In the genomic region with DNA sequence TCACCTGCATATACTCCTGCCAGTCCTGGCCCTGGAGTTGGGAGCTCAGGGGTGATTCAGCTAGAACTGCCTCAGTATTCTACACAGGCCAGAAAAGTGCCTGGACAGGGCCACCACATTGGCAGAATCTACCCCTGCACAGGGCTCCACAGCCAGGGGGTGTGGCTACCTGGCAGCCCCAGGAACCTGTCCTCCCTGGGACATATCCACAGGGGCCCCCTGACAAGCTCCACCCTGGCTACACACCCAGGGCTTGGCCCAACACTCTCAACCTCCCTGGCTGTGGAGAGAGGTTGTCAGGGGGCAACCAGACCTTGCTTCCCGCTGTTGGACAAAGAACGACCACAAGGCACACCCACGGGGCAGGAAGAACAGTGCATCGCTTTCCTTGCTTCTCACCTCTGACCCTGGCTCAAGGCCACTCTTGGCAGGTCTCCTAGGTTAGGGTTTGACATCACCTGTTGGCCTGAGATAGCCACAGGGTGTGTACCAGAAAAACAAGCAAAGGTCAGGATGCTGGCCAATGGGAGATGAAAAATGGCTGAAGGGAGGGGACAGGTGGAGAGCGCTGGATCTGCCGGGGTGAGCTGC, we compare ENCODE assay signal across 26 mouse cellular contexts. TPM values are rescaled to one million over a fixed set of nuclear protein-coding genes. Genes with fewer than 3 reads are reported as not detected.
DNase-seq lines count a peak whose midpoint lies in the region; ATAC-seq and TF ChIP-seq lines count a peak whose summit lies in the region.
"Had no signal": no experiment of that assay in that cellular context is flagged by ENCODE, and none has a peak within 500 bp of the region (broad histone marks: within the 10 kb centered on the region; RNA-seq: fewer than 3 reads in every experiment).

No protein-coding gene starts in this region.

- 52% methylated on average over 6 of the region's 6 CpGs for WGBS in liver, adult 2 months
- 67% methylated on average over 6 of the region's 6 CpGs for WGBS in liver, embryonic 12.5 days (ENCODE audit: insufficient replicate concordance)
- 75% methylated on average over 6 of the region's 6 CpGs for WGBS in stomach, embryonic 14.5 days
- WGBS in midbrain, embryonic 11.5 days, result 87% methylated on average over 6 of the region's 6 CpGs

- no peaks in the 10 kb centered on the region for H3K9me3 ChIP-seq in liver, embryonic 12.5 days (replicated peaks)
- no peaks in the 10 kb centered on the region for H3K9me3 ChIP-seq in stomach, embryonic 14.5 days (ENCODE audit: control insufficient read depth, low read depth, low read length)
- no peaks in the 10 kb centered on the region for H3K9me3 ChIP-seq in midbrain, embryonic 11.5 days (ENCODE audit: control insufficient read depth, low read length)
- H3K9me3 ChIP-seq: embryonic facial prominence, embryonic 15.5 days; liver, embryonic 13.5 days had no signal

- TF ChIP-seq CTCF in liver, adult 2 months (IDR thresholded peaks at IDR 0.05; ENCODE audit: low read depth, low read length), result no peak

- H3K27ac ChIP-seq in liver, adult 2 months (replicated peaks; ENCODE audit: insufficient read depth, low read depth, low read length), result no peak overlapping the region
- H3K27ac ChIP-seq in liver, embryonic 12.5 days, result no peak overlapping the region
- H3K27ac ChIP-seq in stomach, embryonic 14.5 days (ENCODE audit: low read length), result no peak overlapping the region
- H3K27ac ChIP-seq in midbrain, embryonic 11.5 days (ENCODE audit: low read depth, low read length), result no peak overlapping the region
- H3K27ac ChIP-seq: embryonic facial prominence, embryonic 15.5 days; forebrain, embryonic 13.5 days; hindbrain, embryonic 14.5 days; kidney, postnatal 0 days; limb, embryonic 12.5 days; liver, embryonic 13.5 days had no signal

- no peak overlapping the region for H3K9ac ChIP-seq in liver, adult 2 months (ENCODE audit: low read depth, low read length)
- H3K9ac ChIP-seq in liver, embryonic 12.5 days, result no peak overlapping the region
- H3K9ac ChIP-seq in stomach, embryonic 14.5 days (replicated peaks; ENCODE audit: low read depth, low read length), result no peak overlapping the region
- H3K9ac ChIP-seq in midbrain, embryonic 11.5 days (ENCODE audit: low read length), result no peak overlapping the region
- H3K9ac ChIP-seq: embryonic facial prominence, embryonic 15.5 days; forebrain, embryonic 13.5 days; heart, embryonic 12.5 days; hindbrain, embryonic 14.5 days; limb, embryonic 12.5 days; liver, embryonic 13.5 days had no signal

- H3K4me2 ChIP-seq in liver, embryonic 12.5 days, result no peak overlapping the region
- H3K4me2 ChIP-seq in stomach, embryonic 14.5 days (replicated peaks; ENCODE audit: low read depth, low read length), result no peak overlapping the region
- H3K4me2 ChIP-seq in midbrain, embryonic 11.5 days, result no peak overlapping the region
- H3K4me2 ChIP-seq: embryonic facial prominence, embryonic 15.5 days; forebrain, embryonic 13.5 days; heart, embryonic 12.5 days; hindbrain, embryonic 14.5 days; limb, embryonic 12.5 days; liver, embryonic 13.5 days had no signal

- peak; percentile 28 for DNase-seq in liver, adult 2 months (ENCODE audit: extremely low read depth, low read depth, low spot score)
- peak; percentile 83 for DNase-seq in R1 (ENCODE audit: low read depth, low spot score)
- DNase-seq in cerebellum, adult 9-10 months, result no peak
- no peak for DNase-seq in midbrain, embryonic 11.5 days (ENCODE audit: low spot score, missing footprints)
- DNase-seq: adrenal gland, adult 8-10 months; B cell, adult 2 months; cerebellum, adult 9-11 months; gastrocnemius, postnatal 14 days; kidney, adult 8-10 months; liver, embryonic 13.5 days; lung, adult 18-20 months; midbrain, embryonic 14.5 days; thymus, adult 18-20 months; thymus, postnatal 25 days had no signal

- H3K79me2 ChIP-seq in liver, adult 2 months (ENCODE audit: control insufficient read depth, insufficient read depth, low read length), result no peaks in the 10 kb centered on the region

- TF ChIP-seq POLR2A in liver, adult 2 months (IDR thresholded peaks at IDR 0.05; ENCODE audit: extremely low read depth, insufficient read depth, low read length), result no peak

- H3K27me3 ChIP-seq in liver, adult 2 months (ENCODE audit: control insufficient read depth, insufficient read depth, low read length), result no peaks in the 10 kb centered on the region
- no peaks in the 10 kb centered on the region for H3K27me3 ChIP-seq in liver, embryonic 12.5 days (replicated peaks)
- no peaks in the 10 kb centered on the region for H3K27me3 ChIP-seq in stomach, embryonic 14.5 days (ENCODE audit: control insufficient read depth, insufficient read depth, low read length)
- H3K27me3 ChIP-seq in midbrain, embryonic 11.5 days (ENCODE audit: control insufficient read depth, insufficient read depth, low read length), result no peaks in the 10 kb centered on the region
- H3K27me3 ChIP-seq: embryonic facial prominence, embryonic 15.5 days; forebrain, embryonic 13.5 days; limb, embryonic 12.5 days; liver, embryonic 13.5 days had no signal

- ATAC-seq in liver, embryonic 12.5 days, result no peak
- 0 out of 2 replicates have a peak, but pooled peaks have one; percentile 51 for ATAC-seq in stomach, embryonic 14.5 days (ENCODE audit: insufficient number of reproducible peaks, insufficient read depth, low FRiP score, low read depth)
- no peak for ATAC-seq in midbrain, embryonic 11.5 days (ENCODE audit: low FRiP score)
- no peak for ATAC-seq in megakaryocyte progenitor cell, adult 5-6 weeks (replicated peaks; ENCODE audit: poor library complexity)
- ATAC-seq: forebrain, embryonic 13.5 days; inflammation-experienced regulatory T-cells, adult 6 months; lung, postnatal 0 days had no signal

- H3K4me1 ChIP-seq in liver, adult 2 months (ENCODE audit: control insufficient read depth, insufficient read depth, low read length), result no peaks in the 10 kb centered on the region
- no peaks in the 10 kb centered on the region for H3K4me1 ChIP-seq in liver, embryonic 12.5 days
- H3K4me1 ChIP-seq in stomach, embryonic 14.5 days (ENCODE audit: control insufficient read depth, insufficient read depth, low read length), result peaks cover 5% of the 10 kb centered on the region; the same call in 1 of the 2 replicates
- no peaks in the 10 kb centered on the region for H3K4me1 ChIP-seq in midbrain, embryonic 11.5 days (ENCODE audit: control insufficient read depth, insufficient read depth, low read length)
- H3K4me1 ChIP-seq: forebrain, embryonic 13.5 days; liver, embryonic 13.5 days had no signal

- H3K36me3 ChIP-seq in liver, adult 2 months (ENCODE audit: control insufficient read depth, insufficient read depth, low read length), result no peaks in the 10 kb centered on the region
- H3K36me3 ChIP-seq in liver, embryonic 12.5 days, result no peaks in the 10 kb centered on the region
- H3K36me3 ChIP-seq in stomach, embryonic 14.5 days (ENCODE audit: control insufficient read depth, insufficient read depth, low read length), result no peaks in the 10 kb centered on the region
- H3K36me3 ChIP-seq in midbrain, embryonic 11.5 days (ENCODE audit: control insufficient read depth, insufficient read depth, low read length), result no peaks in the 10 kb centered on the region
- H3K36me3 ChIP-seq: embryonic facial prominence, embryonic 15.5 days; heart, embryonic 12.5 days; limb, embryonic 12.5 days; liver, embryonic 13.5 days had no signal

- no peak overlapping the region for H3K4me3 ChIP-seq in liver, adult 2 months (ENCODE audit: insufficient read depth, low read depth, low read length)
- no peak overlapping the region for H3K4me3 ChIP-seq in liver, embryonic 12.5 days
- H3K4me3 ChIP-seq in stomach, embryonic 14.5 days (ENCODE audit: low read depth, low read length), result no peak overlapping the region
- no peak overlapping the region for H3K4me3 ChIP-seq in midbrain, embryonic 11.5 days (ENCODE audit: low read depth, low read length)
- H3K4me3 ChIP-seq: embryonic facial prominence, embryonic 15.5 days; forebrain, embryonic 13.5 days; heart, embryonic 12.5 days; limb, embryonic 12.5 days; liver, embryonic 13.5 days had no signal

RNA-seq across cellular contexts. Expression of a gene that starts 37.5 kb away (rescaled TPM):
- 0.55 and 0.60 TPM in 2 replicates for total RNA-seq in liver, adult 2 months (2014; rRNA removed)
- 0.61 and 0.73 TPM in 2 replicates for polyA plus RNA-seq in liver, adult 2 months (2012; rRNA removed)
- 0.27 and 0.38 TPM in 2 replicates for polyA plus RNA-seq in liver, embryonic 12.5 days (2016; fragmentation: Nextera tagmentation; extraction: Ambion mirVana)
- 0.98 and 1.4 TPM in 2 replicates for polyA plus RNA-seq in stomach, embryonic 14.5 days (2014; fragmentation: Nextera tagmentation; extraction: Ambion mirVana)
- 0.21 and 0.31 TPM in 2 replicates for polyA plus RNA-seq in midbrain, embryonic 11.5 days (2014; fragmentation: Nextera tagmentation; extraction: Ambion mirVana)
- not detected in 2 replicates for total RNA-seq in megakaryocyte progenitor cell, adult 5-6 weeks (2015)
- total RNA-seq in megakaryocyte progenitor cell, adult 5-6 weeks (2017), result 0.10 TPM in 1 of 2 replicates, not detected in the other
- total RNA-seq: granulocyte monocyte progenitor cell, adult 5-6 weeks had no signal
- polyA plus RNA-seq: inflammation-experienced regulatory T-cells, adult 6 months had no signal

Comparison
In these comparisons a context has a peak if more than half of its experiments do, and no peak if none do; other contexts are left out.
1. DNase-seq: peak in liver, adult 2 months (single experiment) and R1 (single experiment); none in cerebellum, adult 9-10 months (single experiment) and midbrain, embryonic 11.5 days (single experiment).